Mouse (Mus musculus): ENCODE results near the gene Plin2. TPM values are rescaled to one million over a fixed set of nuclear protein-coding genes. Genes with fewer than 3 reads are reported as not detected.
"Not testable (repeated sequence)": the region's sequence is repeated elsewhere in the genome, so short reads cannot be mapped to it uniquely, and the experiment has no call there.

The Plin2 gene
- total RNA-seq, 2 experiments from 2014 or later = 347 to 417 TPM

GRCm38 (mm10) chr4:86683746-86684145, 13.9 kb upstream of the Plin2 start:
- peak in 1 of 2 experiments; percentile 39 for DNase-seq

GRCm38 (mm10) chr4:86683280-86683679, 13.4 kb upstream of the Plin2 start:
- DNase-seq = no peak

DNA sequence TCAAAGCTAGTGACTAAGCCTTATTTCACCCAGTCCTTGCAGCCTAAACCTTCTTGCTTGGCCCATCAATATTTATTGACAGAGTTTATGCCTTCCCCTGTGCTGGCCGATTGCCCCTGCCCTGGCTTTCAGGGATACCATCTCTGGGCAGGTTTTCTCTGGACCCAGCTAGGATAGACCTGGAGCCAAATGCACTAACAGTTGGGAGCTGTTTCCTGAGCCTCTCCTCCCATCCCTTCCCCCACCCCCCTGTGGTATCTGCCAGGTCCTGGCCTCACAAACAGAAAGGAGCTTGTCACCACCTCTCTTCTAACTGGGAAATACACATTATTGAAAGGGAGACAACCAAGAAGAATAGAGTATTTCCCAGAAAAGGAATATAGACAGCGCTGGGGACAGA, 12.0 kb upstream of the Plin2 start:
- no peak for DNase-seq

DNA sequence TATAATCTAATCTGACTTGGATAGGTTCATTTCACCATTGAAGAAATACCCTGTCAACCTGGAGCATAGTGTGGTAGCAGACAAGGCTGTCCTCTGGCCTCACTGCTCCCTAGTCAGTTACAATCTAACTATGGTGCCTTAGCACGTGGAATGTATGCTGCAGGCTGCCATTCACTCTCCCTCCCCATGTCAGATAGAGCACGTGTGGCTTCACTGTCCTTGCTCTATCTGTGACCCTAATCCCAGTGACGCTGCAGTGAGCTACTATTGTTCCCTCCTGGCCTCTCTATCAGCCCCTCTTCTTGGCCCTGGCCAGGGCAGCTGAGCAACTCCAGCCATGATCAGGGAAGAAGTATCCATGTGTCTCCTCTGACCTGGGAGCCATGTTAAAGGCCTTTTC, 11.6 kb upstream of the Plin2 start:
- no peak for DNase-seq

DNA sequence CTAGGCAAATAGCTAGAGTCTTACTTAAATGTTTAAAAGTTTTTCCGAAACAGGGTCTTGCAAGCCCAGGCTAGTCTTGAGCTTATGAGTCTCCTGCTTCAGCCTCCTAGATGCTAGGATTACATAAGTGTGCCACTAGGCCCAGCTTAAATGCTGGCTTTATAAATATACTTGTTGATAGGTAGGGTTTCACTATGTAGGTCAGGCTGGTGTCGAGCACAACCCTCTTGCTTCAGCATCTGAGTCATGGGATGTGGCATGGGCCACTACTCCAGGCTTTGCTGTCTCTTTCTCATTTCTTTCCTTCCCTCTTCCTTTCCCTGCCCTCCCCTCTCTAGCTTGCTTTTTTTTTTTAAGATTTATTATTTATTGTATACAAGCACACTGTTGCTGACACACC, 9.8 kb upstream of the Plin2 start:
- no peak for DNase-seq

- DNase-seq = no peak
Observed at GRCm38 (mm10) chr4:86676756-86677155, 6.9 kb upstream of the Plin2 start.

- not testable (repeated sequence) for DNase-seq
Observed at GRCm38 (mm10) chr4:86674739-86675138, 4.9 kb upstream of the Plin2 start.

DNA sequence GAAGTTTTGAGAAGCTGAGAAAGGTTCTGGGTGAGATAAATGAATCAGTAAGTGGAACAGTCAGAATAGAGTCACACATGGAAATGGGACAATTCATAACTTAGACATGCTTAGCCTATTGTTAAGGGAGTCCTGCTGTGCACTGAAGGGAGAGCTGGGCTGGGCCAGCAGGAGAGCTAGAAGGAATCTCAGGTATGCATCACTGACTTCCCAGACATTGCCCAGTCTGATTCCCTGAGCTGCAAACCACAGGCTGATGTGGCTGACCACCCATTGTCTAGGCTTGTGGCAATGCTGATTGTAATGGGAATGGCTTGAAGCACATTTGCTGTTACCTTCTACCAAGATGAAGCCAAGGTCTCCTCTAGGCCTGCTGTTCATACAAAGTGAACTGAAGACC, 4.3 kb upstream of the Plin2 start:
- DNase-seq = not testable (repeated sequence)

DNA sequence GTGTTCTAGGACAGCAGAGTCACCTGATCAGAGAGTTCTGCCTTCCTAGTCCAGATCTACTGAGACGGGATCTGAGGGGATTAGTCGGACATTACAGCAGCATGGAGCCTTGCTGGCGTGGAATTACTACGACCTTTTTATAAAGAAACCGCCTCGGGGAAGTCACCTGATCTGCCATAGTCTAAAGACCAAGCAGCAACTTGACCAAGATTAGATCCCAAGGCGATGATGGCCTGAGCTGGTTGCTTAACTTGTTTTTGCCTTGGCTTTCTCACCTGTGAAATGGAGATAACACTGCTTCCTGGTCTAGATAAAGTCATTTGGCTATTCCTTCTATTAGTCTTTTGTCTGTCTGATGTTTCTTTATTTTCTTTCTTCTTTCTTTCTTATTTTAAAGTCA, 2.6 kb upstream of the Plin2 start:
- DNase-seq = no peak

- peak in 1 of 2 experiments; percentile 33 for DNase-seq
Observed at GRCm38 (mm10) chr4:86671803-86672202, 1.9 kb upstream of the Plin2 start.

GRCm38 (mm10) chr4:86670582-86671306, 884 bp upstream of the Plin2 start:
- DNase-seq = no peak

DNA sequence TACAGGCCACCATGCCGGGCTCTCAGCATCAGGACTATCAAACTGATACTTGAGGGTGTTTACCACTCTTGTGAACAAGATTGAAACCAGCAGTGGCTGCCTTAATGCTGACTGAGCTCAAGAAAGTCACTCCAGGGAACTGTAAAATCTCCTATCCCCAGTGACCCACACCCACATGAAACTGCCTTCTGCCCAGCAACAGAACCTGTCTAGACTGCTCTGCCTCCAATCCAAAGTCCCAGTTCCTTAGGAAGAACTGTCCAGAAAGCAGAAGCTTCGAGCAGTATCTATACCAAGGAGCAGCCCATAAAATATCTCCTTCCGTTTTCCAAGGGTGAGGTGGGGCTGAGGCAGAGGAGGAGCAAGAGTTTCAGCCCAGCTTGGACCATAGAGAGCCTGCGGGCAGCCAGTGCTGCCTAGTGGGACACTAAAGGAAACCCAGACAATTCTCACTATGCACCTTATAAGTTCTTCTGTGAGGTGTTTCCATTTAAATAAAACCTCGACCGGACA, 563 bp downstream of the Plin2 start:
- DNase-seq = peak in 1 of 2 experiments; percentile 32

DNA sequence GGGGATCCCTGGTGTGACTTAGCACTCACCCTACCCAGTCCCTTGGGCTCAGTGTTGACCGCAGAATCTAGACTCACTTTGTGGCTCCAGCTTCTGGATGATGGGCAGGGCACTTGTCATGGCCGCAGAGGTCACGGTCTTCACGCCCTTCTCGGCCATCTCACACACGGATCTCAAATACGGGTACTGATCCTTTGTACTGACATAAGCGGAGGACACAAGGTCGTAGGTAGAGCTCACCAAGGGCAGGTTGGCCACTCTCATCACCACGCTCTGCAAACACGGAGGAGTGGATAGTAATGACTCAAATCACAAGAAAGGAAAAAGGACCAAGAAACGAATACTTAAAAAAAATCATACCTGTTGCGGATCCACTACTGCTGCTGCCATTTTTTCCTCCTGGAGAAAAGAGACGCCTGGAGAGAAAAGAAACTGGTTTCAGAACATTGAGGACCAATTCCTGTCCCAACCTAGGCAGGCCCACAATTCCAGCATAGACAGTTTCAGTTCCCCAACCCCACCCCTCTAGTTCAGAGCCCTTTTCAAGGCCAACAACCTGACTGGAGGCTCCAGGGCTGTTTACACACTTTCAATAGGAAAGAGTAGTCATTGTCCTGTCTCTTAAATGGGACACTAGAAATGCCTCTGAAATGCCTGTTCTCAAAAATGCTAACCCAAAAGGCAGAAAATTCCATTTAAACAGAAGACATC, 1.4 kb downstream of the Plin2 start:
- no peak for DNase-seq

- peak in 1 of 2 experiments; percentile 58 for DNase-seq
Observed at GRCm38 (mm10) chr4:86665596-86665995, 4.3 kb downstream of the Plin2 start.

GRCm38 (mm10) chr4:86663919-86664318, 5.9 kb downstream of the Plin2 start:
- no peak for DNase-seq

GRCm38 (mm10) chr4:86657176-86657575, 12.7 kb downstream of the Plin2 start:
- DNase-seq = peak in 1 of 2 experiments; percentile 34

DNA sequence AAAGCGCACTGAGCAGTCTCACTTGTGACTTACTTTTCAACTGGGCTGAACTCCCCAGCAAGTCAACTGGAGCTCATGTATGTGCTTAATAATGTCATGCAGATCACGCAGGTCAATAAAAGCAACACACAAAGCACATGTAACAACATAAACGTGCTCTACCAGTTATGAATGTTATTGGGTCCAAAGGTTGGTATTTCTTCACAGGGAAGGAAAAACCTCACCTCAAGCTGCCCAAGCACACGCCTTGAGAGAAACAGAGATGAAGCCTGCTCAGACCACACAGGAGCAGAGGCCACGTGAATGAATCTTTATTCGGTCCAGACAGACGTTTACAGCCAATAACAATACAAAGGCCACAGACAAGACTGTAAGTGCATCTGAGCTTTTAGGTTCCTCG, 13.4 kb downstream of the Plin2 start:
- DNase-seq = not testable (repeated sequence)

- peak in 1 of 2 experiments; percentile 27 for DNase-seq
Observed at GRCm38 (mm10) chr4:86651686-86652384, 18.0 kb downstream of the Plin2 start.

- DNase-seq = not testable (repeated sequence)
Observed at GRCm38 (mm10) chr4:86648394-86648793, 21.5 kb downstream of the Plin2 start.

- DNase-seq = not testable (repeated sequence)
Observed at GRCm38 (mm10) chr4:86637561-86637960, 32.3 kb downstream of the Plin2 start.

DNA sequence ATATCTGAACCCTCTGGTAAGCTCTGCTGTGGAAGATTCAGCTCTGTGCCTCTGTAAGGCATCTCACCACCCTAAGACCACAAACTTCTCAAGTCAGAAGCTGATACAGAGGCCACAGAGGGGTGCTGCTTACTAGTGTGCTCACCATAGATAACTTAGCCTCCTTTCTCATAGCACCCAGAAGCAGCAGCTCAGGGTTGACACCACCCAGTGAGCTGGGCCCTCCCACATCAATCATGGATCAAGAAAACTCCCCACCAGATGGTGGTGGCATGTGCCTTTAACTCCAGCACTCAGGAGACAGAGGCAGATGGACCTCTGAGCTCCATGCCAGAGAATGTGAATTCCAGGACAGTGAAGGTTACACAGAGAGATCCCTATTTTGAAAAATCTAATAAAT, 35.0 kb downstream of the Plin2 start:
- not testable (repeated sequence) for DNase-seq

DNA sequence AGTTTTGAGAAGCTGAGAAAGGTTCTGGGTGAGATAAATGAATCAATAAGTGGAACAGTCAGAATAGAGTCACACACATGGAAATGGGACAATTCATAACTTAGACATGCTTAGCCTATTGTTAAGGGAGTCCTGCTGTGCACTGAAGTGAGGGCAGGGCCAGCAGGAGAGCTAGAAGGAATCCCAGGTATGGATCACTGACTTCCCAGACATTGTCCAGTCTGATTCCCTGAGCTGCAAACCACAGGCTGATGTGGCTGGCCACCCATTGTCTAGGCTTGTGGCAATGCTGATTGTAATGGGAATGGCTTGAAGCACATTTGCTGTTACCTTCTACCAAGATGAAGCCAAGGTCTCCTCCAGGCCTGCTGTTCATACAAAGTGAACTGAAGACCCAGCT, 35.5 kb downstream of the Plin2 start:
- not testable (repeated sequence) for DNase-seq

DNA sequence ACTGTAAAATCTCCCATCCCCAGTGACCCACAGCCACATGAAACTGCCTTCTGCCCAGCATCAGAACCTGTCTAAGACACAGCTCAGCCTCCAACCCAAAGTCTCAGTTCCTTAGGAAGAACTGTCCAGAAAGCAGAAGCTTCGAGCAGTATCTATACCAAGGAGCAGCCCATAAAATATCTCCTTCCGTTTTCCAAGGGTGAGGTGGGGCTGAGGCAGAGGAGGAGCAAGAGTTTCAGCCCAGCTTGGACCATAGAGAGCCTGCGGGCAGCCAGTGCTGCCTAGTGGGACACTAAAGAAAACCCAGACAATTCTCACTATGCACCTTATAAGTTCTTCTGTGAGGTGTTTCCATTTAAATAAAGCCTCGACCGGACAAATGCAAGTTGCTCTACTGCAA, 37.3 kb downstream of the Plin2 start:
- DNase-seq = not testable (repeated sequence)

Data from adrenal gland, postnatal 36 days (tissue).